Mouse (Mus musculus) intestine, postnatal 0 days (tissue): ENCODE measurements around the gene Rbm44. TPM values are rescaled to one million over a fixed set of nuclear protein-coding genes. Genes with fewer than 3 reads are reported as not detected.

ENCODE experiments used
- ATAC-seq: fragments of 200-750 bp; cut with Nextera tagmentation; 2 replicates; pipeline ENCODE4 v1.8.0; 2017; ENCODE audit warnings: mild to moderate bottlenecking, moderate TSS enrichment, moderate library complexity
- H3K27ac ChIP-seq: fragments of 300-500 bp; sonication (generic); 2 replicates; pipeline ENCODE4 v1.5.1; 2014; ENCODE audit warnings: mild to moderate bottlenecking, low read depth, low read length, moderate library complexity
- H3K27me3 ChIP-seq: fragments of 300-500 bp; sonication (generic); replicated peaks from 2 replicates; pipeline ENCODE4 v1.6.1; 2014; ENCODE audit warnings: low read length, mixed read lengths; ENCODE audit not compliant: control insufficient read depth, insufficient read depth
- H3K36me3 ChIP-seq: fragments of 300-500 bp; sonication (generic); 2 replicates; pipeline ENCODE4 v1.6.1; 2014; ENCODE audit warnings: mild to moderate bottlenecking, moderate library complexity; ENCODE audit not compliant: control insufficient read depth, insufficient read depth
- H3K4me1 ChIP-seq: fragments of 300-500 bp; sonication (generic); replicated peaks from 2 replicates; pipeline ENCODE4 v1.6.1; 2014; ENCODE audit warnings: antibody characterized with exemption, low read length, mixed read lengths; ENCODE audit not compliant: control insufficient read depth, insufficient read depth
- H3K4me2 ChIP-seq: fragments of 300-500 bp; sonication (generic); replicated peaks from 2 replicates; pipeline ENCODE4 v1.6.1; 2014; ENCODE audit warnings: low read depth, mild to moderate bottlenecking, moderate library complexity
- H3K4me3 ChIP-seq: fragments of 300-500 bp; sonication (generic); 2 replicates; pipeline ENCODE4 v1.5.1; 2014; ENCODE audit warnings: low read depth, low read length
- H3K9ac ChIP-seq: fragments of 300-500 bp; sonication (generic); 2 replicates; pipeline ENCODE4 v1.6.1; 2014; ENCODE audit warnings: mild to moderate bottlenecking, low read depth, low read length
- H3K9me3 ChIP-seq: fragments of 300-500 bp; sonication (generic); 2 replicates; pipeline ENCODE4 v1.6.1; 2016; ENCODE audit warnings: mixed run types; ENCODE audit not compliant: control insufficient read depth
- CTCF ChIP-seq: sonication (generic); IDR thresholded peaks from 2 replicates; pipeline ENCODE4 v1.5.1; 2016; ENCODE audit warnings: low read depth, mild to moderate bottlenecking, control low read depth, antibody characterized with exemption, moderate library complexity
- WGBS: fragments of 180-500 bp; shearing (Covaris S2); extraction: QIAGEN DNeasy Blood & Tissue Kit; methylation state at CpG from one replicate; pipeline ENCODE4 v1.1.7; 2014; 5-methylcytosine and 5-hydroxymethylcytosine counted together
- polyA plus RNA-seq: library from polyadenylated mRNA; unstranded; fragments of >200 nt; fragmentation: Nextera tagmentation; extraction: Ambion mirVana; gene quantifications from 2 replicates; pipeline ENCODE4 v1.2.1, GENCODE M21; 2015

Gene Rbm44
- polyA plus RNA-seq, 1 experiment from 2014 or later = 0.13 TPM

DNA sequence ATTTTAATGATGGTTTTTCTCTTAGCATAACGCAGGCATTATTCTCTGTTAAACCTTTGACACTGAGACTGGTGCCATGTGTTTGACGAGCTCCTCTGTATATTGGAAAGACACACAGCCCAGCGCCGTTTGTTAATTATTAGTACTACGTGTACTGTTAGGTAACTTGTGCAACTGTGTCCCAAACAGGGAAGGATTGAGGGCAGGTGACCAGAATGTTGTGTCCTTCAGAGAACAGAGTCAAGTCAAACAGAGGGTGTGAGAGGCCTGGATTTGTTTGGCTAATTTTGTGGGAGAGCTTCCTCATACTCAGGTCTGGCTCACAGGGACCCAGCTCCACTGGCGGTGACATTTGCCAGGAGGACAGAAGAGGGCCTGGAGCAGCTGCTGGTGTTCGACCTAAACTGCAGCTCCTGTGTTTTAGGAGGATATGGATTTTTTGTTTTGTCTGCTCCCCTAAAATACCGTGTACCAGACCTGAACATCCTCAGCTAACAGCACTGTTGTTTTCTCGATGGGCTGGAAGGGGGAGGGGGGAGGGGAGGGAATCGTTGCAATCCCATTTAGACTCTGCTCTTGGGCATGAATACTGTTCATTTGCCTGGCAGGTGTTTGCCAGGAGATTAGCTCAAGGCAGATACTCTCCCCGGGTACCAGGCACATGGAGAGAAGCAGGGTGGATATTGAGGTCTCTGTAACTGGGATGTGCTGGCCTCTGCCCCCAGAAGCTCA is 43.0 kb upstream of the Rbm44 start:
- no peak overlapping the region for H3K27ac ChIP-seq
- peaks cover 61% of the 10 kb centered on the region for H3K36me3 ChIP-seq
- no peak for TF ChIP-seq CTCF
- H3K4me1 ChIP-seq = no peaks in the 10 kb centered on the region
- no peak for ATAC-seq
- no peaks in the 10 kb centered on the region for H3K27me3 ChIP-seq
- 63% methylated on average over 11 of the region's 11 CpGs for WGBS
- no peaks in the 10 kb centered on the region for H3K9me3 ChIP-seq
- no peak overlapping the region for H3K4me2 ChIP-seq
- H3K9ac ChIP-seq = no peak overlapping the region
- H3K4me3 ChIP-seq = no peak overlapping the region

DNA sequence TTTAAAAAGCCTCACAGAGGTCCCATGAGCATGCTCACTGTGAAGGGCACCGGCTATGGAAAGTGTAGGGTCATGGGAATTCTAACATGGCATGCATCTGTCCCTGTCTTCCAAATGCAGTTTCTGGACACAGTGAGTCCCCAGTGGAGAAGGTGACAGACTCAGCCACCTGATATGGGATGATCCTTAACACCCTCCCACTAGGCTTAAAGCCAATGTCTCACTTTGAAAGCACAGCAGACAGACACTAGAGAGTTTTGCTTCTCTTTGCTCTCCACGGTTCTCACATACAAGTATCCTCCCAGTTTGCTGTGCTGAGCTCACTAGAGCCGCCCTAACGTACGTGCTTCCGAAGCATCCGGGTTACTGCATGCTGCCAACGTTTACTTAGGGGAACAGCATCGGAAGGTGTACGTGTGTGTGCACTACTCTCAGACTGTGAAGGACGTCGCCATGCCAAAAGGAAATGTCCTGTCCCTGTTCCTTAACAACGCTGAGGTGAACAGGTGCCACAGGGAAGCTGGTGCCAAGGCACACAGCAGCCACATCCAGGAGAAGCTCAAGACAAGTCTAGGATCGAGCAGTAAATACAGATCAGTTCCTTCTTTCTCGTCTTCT is 41.4 kb upstream of the Rbm44 start:
- ATAC-seq = no peak
- H3K27ac ChIP-seq = no peak overlapping the region
- no peak overlapping the region for H3K4me3 ChIP-seq
- no peaks in the 10 kb centered on the region for H3K4me1 ChIP-seq
- H3K9ac ChIP-seq = no peak overlapping the region
- H3K27me3 ChIP-seq = no peaks in the 10 kb centered on the region
- no peaks in the 10 kb centered on the region for H3K9me3 ChIP-seq
- 90% methylated on average over 15 of the region's 15 CpGs for WGBS
- H3K4me2 ChIP-seq = no peak overlapping the region
- peaks cover 77% of the 10 kb centered on the region for H3K36me3 ChIP-seq
- no peak for TF ChIP-seq CTCF

DNA sequence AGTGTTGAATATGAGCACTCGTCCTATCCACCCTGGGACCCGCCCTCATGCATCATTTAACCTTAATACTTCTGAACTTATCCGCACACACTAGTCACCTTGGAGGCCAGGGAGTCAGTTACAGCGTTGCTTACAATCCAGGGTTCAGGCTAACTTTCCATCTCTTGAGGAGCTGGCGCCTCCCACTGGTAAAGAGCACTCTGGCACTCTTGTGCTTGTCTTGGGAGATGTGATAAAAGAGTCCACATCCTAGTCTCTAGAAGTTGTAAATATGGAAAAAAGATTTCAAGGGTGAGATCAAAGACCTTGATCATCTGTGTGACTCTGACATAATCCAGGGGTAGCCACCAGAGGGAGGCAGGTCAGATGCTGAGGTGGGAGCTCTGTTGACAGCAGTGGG is 37.3 kb upstream of the Rbm44 start:
- Histone ChIP-seq H3K4me2 (no peak overlapping the region), H3K4me1 (no peaks in the 10 kb centered on the region), H3K9ac (no peak overlapping the region), H3K27me3 (no peaks in the 10 kb centered on the region), H3K4me3 (no peak overlapping the region), H3K9me3 (no peaks in the 10 kb centered on the region), H3K27ac (no peak overlapping the region), H3K36me3 (peaks cover 89% of the 10 kb centered on the region)
- no peak for ATAC-seq
- 75% methylated on average over 5 of the region's 5 CpGs for WGBS
- peak; percentile 64 for TF ChIP-seq CTCF

DNA sequence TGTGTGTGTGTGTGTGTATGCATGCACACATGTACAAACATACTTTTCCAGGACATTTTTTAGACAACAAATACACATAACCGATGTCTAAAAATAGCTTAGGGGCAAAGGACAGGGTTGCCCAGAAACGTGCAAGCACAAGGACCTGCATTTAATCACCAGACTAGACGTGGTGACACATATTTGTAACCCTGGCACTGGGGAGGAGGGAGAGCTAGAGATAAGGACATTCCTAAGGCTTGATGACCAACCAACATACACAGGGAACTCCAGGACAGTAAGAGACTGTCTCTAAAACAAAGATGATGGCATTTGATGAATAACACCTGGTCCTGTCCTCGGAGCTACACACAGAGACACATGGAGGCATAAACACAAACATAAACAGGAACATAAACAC is 35.6 kb upstream of the Rbm44 start:
- Histone ChIP-seq H3K27me3 (no peaks in the 10 kb centered on the region), H3K9ac (no peak overlapping the region), H3K9me3 (no peaks in the 10 kb centered on the region), H3K4me1 (no peaks in the 10 kb centered on the region), H3K4me3 (no peak overlapping the region), H3K27ac (no peak overlapping the region), H3K36me3 (peaks cover 89% of the 10 kb centered on the region), H3K4me2 (no peak overlapping the region)
- no peak for TF ChIP-seq CTCF
- no peak; the same call in 1 of the 2 replicates for ATAC-seq
- 33% methylated on average over 4 of the region's 4 CpGs for WGBS

DNA sequence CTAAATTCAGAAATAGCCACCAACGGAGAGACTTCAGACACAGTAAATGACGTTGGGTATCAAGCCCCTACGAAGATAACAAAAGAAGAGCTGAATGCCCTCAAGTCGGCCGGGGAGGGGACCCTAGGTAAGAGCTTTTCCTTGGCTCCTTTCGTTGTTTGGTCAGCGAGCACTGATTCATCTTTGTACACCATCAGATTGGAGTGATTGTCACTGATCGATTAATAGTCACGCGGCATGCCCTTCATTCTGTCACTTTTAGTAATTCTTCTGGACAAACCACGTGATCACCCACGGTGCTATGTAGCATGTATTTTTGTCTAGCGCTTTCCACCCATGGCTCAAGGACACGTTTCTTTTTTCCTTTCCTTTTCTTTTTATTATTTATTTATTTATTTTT is 32.7 kb upstream of the Rbm44 start:
- 94% methylated on average over 14 of the region's 14 CpGs for WGBS
- Histone ChIP-seq H3K4me3 (no peak overlapping the region), H3K4me1 (no peaks in the 10 kb centered on the region), H3K27ac (no peak overlapping the region), H3K27me3 (no peaks in the 10 kb centered on the region), H3K9me3 (no peaks in the 10 kb centered on the region), H3K4me2 (no peak overlapping the region), H3K9ac (no peak overlapping the region), H3K36me3 (peaks cover 82% of the 10 kb centered on the region)
- ATAC-seq = no peak
- TF ChIP-seq CTCF = no peak

DNA sequence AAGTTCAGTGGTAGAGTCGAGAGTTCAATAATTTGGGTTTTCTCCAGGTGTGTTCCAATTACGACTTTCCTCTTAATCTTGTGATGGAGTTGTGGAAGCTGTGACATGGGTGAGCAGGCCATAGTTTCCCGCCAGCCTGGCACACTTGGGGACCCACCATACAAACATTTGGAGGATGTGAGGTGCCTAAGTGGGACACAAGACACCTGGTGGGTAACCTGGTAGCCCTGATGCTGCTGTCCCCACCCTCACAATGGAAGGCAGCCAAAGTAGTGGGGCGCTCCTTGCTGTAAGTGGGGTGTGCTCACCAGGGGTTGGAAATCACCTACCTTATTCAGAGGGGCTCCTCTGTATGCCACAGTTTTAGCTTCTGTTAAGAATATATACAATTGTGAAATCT is 32.3 kb upstream of the Rbm44 start:
- no peak overlapping the region for H3K27ac ChIP-seq
- peaks cover 81% of the 10 kb centered on the region for H3K36me3 ChIP-seq
- 91% methylated on average over 4 of the region's 4 CpGs for WGBS
- H3K4me2 ChIP-seq = no peak overlapping the region
- H3K27me3 ChIP-seq = no peaks in the 10 kb centered on the region
- no peaks in the 10 kb centered on the region for H3K9me3 ChIP-seq
- no peak overlapping the region for H3K9ac ChIP-seq
- no peak overlapping the region for H3K4me3 ChIP-seq
- H3K4me1 ChIP-seq = no peaks in the 10 kb centered on the region
- no peak for ATAC-seq
- TF ChIP-seq CTCF = no peak
